Mouse (Mus musculus): ENCODE data around the gene Trpm4. TPM values are rescaled to one million over a fixed set of nuclear protein-coding genes. Genes with fewer than 3 reads are reported as not detected.

Gene Trpm4
- polyA plus RNA-seq, 1 experiment from 2014 or later = 19.6 TPM

DNA sequence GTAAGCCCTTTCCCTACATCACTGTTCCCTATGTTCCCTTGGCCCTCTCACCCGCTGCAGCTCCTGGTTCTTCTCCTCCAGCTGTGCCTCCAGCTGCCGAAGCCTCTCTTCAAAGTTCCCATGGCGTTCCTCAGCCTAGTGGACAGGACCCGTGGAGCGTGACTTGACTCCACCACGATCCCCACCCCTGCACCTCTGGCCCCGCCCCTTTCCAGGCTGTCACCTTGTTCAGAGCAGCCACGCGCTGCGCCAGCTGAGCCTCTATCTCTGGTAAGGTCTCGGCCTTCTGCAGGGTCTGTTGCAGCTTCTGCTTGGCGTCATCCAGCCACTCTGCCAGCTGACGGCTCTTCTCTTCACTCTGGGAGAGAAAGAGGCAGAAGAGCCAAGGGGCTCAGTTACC lies 22.5 kb upstream of the Trpm4 start:
- H3K4me1 ChIP-seq (replicated peaks; ENCODE audit: control insufficient read depth, insufficient read depth, low read length) = no peaks in the 10 kb centered on the region
- H3K9ac ChIP-seq (ENCODE audit: low read length) = no peak overlapping the region
- H3K4me2 ChIP-seq (ENCODE audit: low read depth, low read length) = no peak overlapping the region
- H3K36me3 ChIP-seq (ENCODE audit: control insufficient read depth, insufficient read depth, low read length) = no peaks in the 10 kb centered on the region
- no peak overlapping the region for H3K27ac ChIP-seq (ENCODE audit: low read length)
- peaks cover 14% of the 10 kb centered on the region for H3K27me3 ChIP-seq (ENCODE audit: control insufficient read depth, insufficient read depth, low read depth, low read length)
- no peak overlapping the region for H3K4me3 ChIP-seq (ENCODE audit: low read length)
- 35% methylated on average over 13 of the region's 13 CpGs for WGBS
- ATAC-seq (ENCODE audit: low read depth) = 0 out of 2 replicates have a peak, but pooled peaks have one; percentile 4
- no peaks in the 10 kb centered on the region for H3K9me3 ChIP-seq (ENCODE audit: control insufficient read depth, low read length)

GRCm38 (mm10) chr7:45355318-45356020 lies 21.9 kb upstream of the Trpm4 start:
- Histone ChIP-seq H3K36me3 (ENCODE audit: control insufficient read depth, insufficient read depth, low read length) (no peaks in the 10 kb centered on the region), H3K9me3 (ENCODE audit: control insufficient read depth, low read length) (no peaks in the 10 kb centered on the region), H3K4me1 (replicated peaks; ENCODE audit: control insufficient read depth, insufficient read depth, low read length) (no peaks in the 10 kb centered on the region), H3K27me3 (ENCODE audit: control insufficient read depth, insufficient read depth, low read depth, low read length) (peaks cover 8% of the 10 kb centered on the region), H3K9ac (ENCODE audit: low read length) (no peak overlapping the region), H3K27ac (ENCODE audit: low read length) (no peak overlapping the region), H3K4me2 (ENCODE audit: low read depth, low read length) (no peak overlapping the region), H3K4me3 (ENCODE audit: low read length) (no peak overlapping the region)
- WGBS = 62% methylated on average over 15 of the region's 15 CpGs
- ATAC-seq (ENCODE audit: low read depth) = 0 out of 2 replicates have a peak, but pooled peaks have one; percentile 23

DNA sequence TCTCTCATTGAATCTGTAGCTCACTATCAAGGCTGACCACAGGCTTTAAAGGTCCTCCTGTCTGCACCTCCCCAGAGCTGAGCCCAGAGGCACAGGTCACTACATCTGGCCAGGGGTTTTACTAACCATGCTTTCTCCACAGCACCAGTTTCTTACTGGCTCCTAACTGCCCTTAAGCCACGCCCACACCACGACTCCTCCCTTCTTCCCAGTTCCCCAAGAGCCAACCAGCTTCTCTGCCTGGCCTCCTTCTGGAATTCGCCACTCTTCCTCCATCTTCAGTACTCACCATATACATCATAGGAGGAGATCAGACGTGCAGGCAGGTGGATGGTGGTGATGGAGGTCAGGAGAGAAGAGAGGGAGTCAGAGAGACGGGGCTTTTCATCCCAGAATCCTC lies 19.5 kb upstream of the Trpm4 start:
- WGBS = 22% methylated on average over 5 of the region's 5 CpGs
- H3K4me1 ChIP-seq (replicated peaks; ENCODE audit: control insufficient read depth, insufficient read depth, low read length) = no peaks in the 10 kb centered on the region
- H3K36me3 ChIP-seq (ENCODE audit: control insufficient read depth, insufficient read depth, low read length) = no peaks in the 10 kb centered on the region
- H3K4me2 ChIP-seq (ENCODE audit: low read depth, low read length) = no peak overlapping the region
- ATAC-seq (ENCODE audit: low read depth) = no peak
- no peaks in the 10 kb centered on the region for H3K27me3 ChIP-seq (ENCODE audit: control insufficient read depth, insufficient read depth, low read depth, low read length)
- H3K9me3 ChIP-seq (ENCODE audit: control insufficient read depth, low read length) = no peaks in the 10 kb centered on the region
- no peak overlapping the region for H3K9ac ChIP-seq (ENCODE audit: low read length)
- H3K4me3 ChIP-seq (ENCODE audit: low read length) = no peak overlapping the region
- H3K27ac ChIP-seq (ENCODE audit: low read length) = no peak overlapping the region

GRCm38 (mm10) chr7:45346905-45347304 lies 13.3 kb upstream of the Trpm4 start:
- Histone ChIP-seq H3K4me1 (replicated peaks; ENCODE audit: control insufficient read depth, insufficient read depth, low read length) (no peaks in the 10 kb centered on the region), H3K27ac (ENCODE audit: low read length) (no peak overlapping the region), H3K9me3 (ENCODE audit: control insufficient read depth, low read length) (no peaks in the 10 kb centered on the region), H3K36me3 (ENCODE audit: control insufficient read depth, insufficient read depth, low read length) (no peaks in the 10 kb centered on the region), H3K9ac (ENCODE audit: low read length) (no peak overlapping the region), H3K4me2 (ENCODE audit: low read depth, low read length) (no peak overlapping the region), H3K4me3 (ENCODE audit: low read length) (no peak overlapping the region), H3K27me3 (ENCODE audit: control insufficient read depth, insufficient read depth, low read depth, low read length) (no peaks in the 10 kb centered on the region)
- ATAC-seq (ENCODE audit: low read depth) = no peak
- 61% methylated on average over 13 of the region's 13 CpGs for whole genome bisulfite sequencing

GRCm38 (mm10) chr7:45343543-45343942 lies 10.0 kb upstream of the Trpm4 start:
- Histone ChIP-seq H3K36me3 (ENCODE audit: control insufficient read depth, insufficient read depth, low read length) (no peaks in the 10 kb centered on the region), H3K9me3 (ENCODE audit: control insufficient read depth, low read length) (no peaks in the 10 kb centered on the region), H3K27me3 (ENCODE audit: control insufficient read depth, insufficient read depth, low read depth, low read length) (no peaks in the 10 kb centered on the region), H3K9ac (ENCODE audit: low read length) (no peak overlapping the region), H3K4me2 (ENCODE audit: low read depth, low read length) (no peak overlapping the region), H3K4me1 (replicated peaks; ENCODE audit: control insufficient read depth, insufficient read depth, low read length) (peaks cover 25% of the 10 kb centered on the region), H3K27ac (ENCODE audit: low read length) (no peak overlapping the region), H3K4me3 (ENCODE audit: low read length) (no peak overlapping the region)
- no peak for ATAC-seq (ENCODE audit: low read depth)
- WGBS = 20% methylated on average over 13 of the region's 13 CpGs

DNA sequence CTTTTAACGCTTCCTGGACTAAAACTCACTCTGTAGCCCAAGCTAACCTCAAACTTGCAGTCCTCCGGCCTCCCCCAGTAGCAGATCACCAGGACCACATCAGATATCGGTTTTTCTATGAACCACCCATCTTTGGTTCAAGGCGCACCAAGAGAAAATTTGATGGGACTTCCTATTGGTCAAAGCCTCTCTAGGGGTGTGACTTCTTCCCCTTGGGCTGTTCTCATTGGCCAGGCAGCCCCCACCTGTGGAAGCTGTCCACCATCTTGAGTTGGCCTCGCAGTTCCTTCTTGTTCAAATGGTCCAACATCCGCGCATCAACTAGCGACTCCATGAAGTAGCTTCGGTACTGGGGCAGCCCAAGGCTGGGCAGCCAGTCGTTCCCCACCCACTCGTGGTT lies 8.5 kb upstream of the Trpm4 start:
- ATAC-seq (ENCODE audit: low read depth) = no peak

GRCm38 (mm10) chr7:45341303-45341702 lies 7.7 kb upstream of the Trpm4 start:
- Histone ChIP-seq H3K4me1 (replicated peaks; ENCODE audit: control insufficient read depth, insufficient read depth, low read length) (peaks cover 33% of the 10 kb centered on the region), H3K4me2 (ENCODE audit: low read depth, low read length) (peak overlapping the region; percentile 95), H3K27ac (ENCODE audit: low read length) (peak overlapping the region; percentile 55; the same call in 1 of the 2 replicates), H3K36me3 (ENCODE audit: control insufficient read depth, insufficient read depth, low read length) (no peaks in the 10 kb centered on the region), H3K27me3 (ENCODE audit: control insufficient read depth, insufficient read depth, low read depth, low read length) (peaks cover 2% of the 10 kb centered on the region; the same call in 1 of the 2 replicates), H3K9me3 (ENCODE audit: control insufficient read depth, low read length) (no peaks in the 10 kb centered on the region), H3K9ac (ENCODE audit: low read length) (no peak overlapping the region), H3K4me3 (ENCODE audit: low read length) (peak overlapping the region; percentile 65)
- peak; percentile 26 for ATAC-seq (ENCODE audit: low read depth)
- WGBS = 2% methylated on average over 8 of the region's 8 CpGs

More for the DNA sequence above, 8.5 kb upstream of the Trpm4 start:
- Histone ChIP-seq H3K4me3 (ENCODE audit: low read length) (no peak overlapping the region), H3K4me1 (replicated peaks; ENCODE audit: control insufficient read depth, insufficient read depth, low read length) (peaks cover 33% of the 10 kb centered on the region), H3K9me3 (ENCODE audit: control insufficient read depth, low read length) (no peaks in the 10 kb centered on the region), H3K9ac (ENCODE audit: low read length) (no peak overlapping the region), H3K4me2 (ENCODE audit: low read depth, low read length) (no peak overlapping the region), H3K36me3 (ENCODE audit: control insufficient read depth, insufficient read depth, low read length) (no peaks in the 10 kb centered on the region), H3K27ac (ENCODE audit: low read length) (no peak overlapping the region), H3K27me3 (ENCODE audit: control insufficient read depth, insufficient read depth, low read depth, low read length) (peaks cover 2% of the 10 kb centered on the region; the same call in 1 of the 2 replicates)
- 88% methylated on average over 11 of the region's 11 CpGs for WGBS

- H3K4me3 ChIP-seq (ENCODE audit: low read length) = peak overlapping the region; percentile 65
- peak overlapping the region; percentile 86 for H3K9ac ChIP-seq (ENCODE audit: low read length)
- peak overlapping the region; percentile 95 for H3K4me2 ChIP-seq (ENCODE audit: low read depth, low read length)
- peak; percentile 27; the same call in 1 of the 2 replicates for ATAC-seq (ENCODE audit: low read depth)
- peak overlapping the region; percentile 55; the same call in 1 of the 2 replicates for H3K27ac ChIP-seq (ENCODE audit: low read length)
- H3K27me3 ChIP-seq (ENCODE audit: control insufficient read depth, insufficient read depth, low read depth, low read length) = peaks cover 2% of the 10 kb centered on the region; the same call in 1 of the 2 replicates
- under 1% methylated on average over 11 of the region's 11 CpGs for WGBS
- no peaks in the 10 kb centered on the region for H3K36me3 ChIP-seq (ENCODE audit: control insufficient read depth, insufficient read depth, low read length)
- H3K4me1 ChIP-seq (replicated peaks; ENCODE audit: control insufficient read depth, insufficient read depth, low read length) = peaks cover 33% of the 10 kb centered on the region
- H3K9me3 ChIP-seq (ENCODE audit: control insufficient read depth, low read length) = no peaks in the 10 kb centered on the region
These were observed 7.1 kb upstream of the Trpm4 start for GRCm38 (mm10) chr7:45340669-45341068.

- Histone ChIP-seq H3K27ac (ENCODE audit: low read length) (0 out of 2 replicates have a peak overlapping the region, but pooled peaks have one; percentile 4), H3K4me1 (replicated peaks; ENCODE audit: control insufficient read depth, insufficient read depth, low read length) (peaks cover 36% of the 10 kb centered on the region), H3K9me3 (ENCODE audit: control insufficient read depth, low read length) (no peaks in the 10 kb centered on the region), H3K4me2 (ENCODE audit: low read depth, low read length) (peak overlapping the region; percentile 95), H3K36me3 (ENCODE audit: control insufficient read depth, insufficient read depth, low read length) (no peaks in the 10 kb centered on the region), H3K4me3 (ENCODE audit: low read length) (peak overlapping the region; percentile 65), H3K9ac (ENCODE audit: low read length) (peak overlapping the region; percentile 86), H3K27me3 (ENCODE audit: control insufficient read depth, insufficient read depth, low read depth, low read length) (peaks cover 2% of the 10 kb centered on the region; the same call in 1 of the 2 replicates)
- no peak for ATAC-seq (ENCODE audit: low read depth)
- WGBS = 3% methylated on average over 11 of the region's 11 CpGs
These were observed 6.5 kb upstream of the Trpm4 start for GRCm38 (mm10) chr7:45340066-45340442.
